8 mouse cellular contexts compared by ENCODE assay signal in genomic region chr16:17804449-17804912, GRCm38 (mm10). TPM values are rescaled to one million over a fixed set of nuclear protein-coding genes. Genes with fewer than 3 reads are reported as not detected.
A peak's percentile ranks its signal among the peaks of the same experiment; 100 is the strongest.
DNase-seq lines count a peak whose midpoint lies in the region; ATAC-seq and TF ChIP-seq lines count a peak whose summit lies in the region.

No protein-coding gene starts in this region.

- no peak overlapping the region for H3K27ac ChIP-seq in testis, adult 2 months (ENCODE audit: control insufficient read depth, insufficient read depth, low read depth, low read length)
- H3K27ac ChIP-seq in intestine, embryonic 15.5 days = no peak overlapping the region
- H3K27ac ChIP-seq in midbrain, embryonic 15.5 days = no peak overlapping the region

- peak; percentile 52 to 79 for DNase-seq in adrenal gland, adult (ENCODE audit: inconsistent age in 2 of 2, low spot score in 1 of 2)
- DNase-seq in adrenal gland, adult 8-10 months = no peak
- no peak for DNase-seq in testis, postnatal 10 days (ENCODE audit: low spot score)
- DNase-seq in left cerebral cortex, adult 18-20 months (ENCODE audit: low spot score in 2 of 2) = no peak

- no peaks in the 10 kb centered on the region for H3K27me3 ChIP-seq in testis, adult 2 months (ENCODE audit: control insufficient read depth, insufficient read depth, low read length)
- H3K27me3 ChIP-seq in intestine, embryonic 15.5 days (replicated peaks) = peaks cover 64% of the 10 kb centered on the region
- peaks cover 68% of the 10 kb centered on the region for H3K27me3 ChIP-seq in midbrain, embryonic 15.5 days (replicated peaks)

- no peak for TF ChIP-seq CTCF in testis, adult 2 months (IDR thresholded peaks at IDR 0.05; ENCODE audit: control insufficient read depth, insufficient read depth, insufficient replicate concordance, low read depth, low read length)

- no peaks in the 10 kb centered on the region for H3K36me3 ChIP-seq in testis, adult 2 months (ENCODE audit: control insufficient read depth, insufficient read depth, low read length)
- 0 out of 2 replicates have a peak, but pooled peaks cover 5% of the 10 kb centered on the region for H3K36me3 ChIP-seq in intestine, embryonic 15.5 days
- H3K36me3 ChIP-seq in midbrain, embryonic 15.5 days (replicated peaks) = no peaks in the 10 kb centered on the region

- H3K4me1 ChIP-seq in testis, adult 2 months (ENCODE audit: control insufficient read depth, insufficient read depth, low read length) = peaks cover 45% of the 10 kb centered on the region
- peaks cover 68% of the 10 kb centered on the region for H3K4me1 ChIP-seq in intestine, embryonic 15.5 days (replicated peaks)
- peaks cover 50% of the 10 kb centered on the region for H3K4me1 ChIP-seq in midbrain, embryonic 15.5 days

- 14% methylated on average over 33 of the region's 33 CpGs for WGBS in intestine, embryonic 15.5 days
- 2% methylated on average over 33 of the region's 33 CpGs for WGBS in midbrain, embryonic 15.5 days

- peak overlapping the region; percentile 73 for H3K4me2 ChIP-seq in intestine, embryonic 15.5 days (replicated peaks)
- H3K4me2 ChIP-seq in midbrain, embryonic 15.5 days = peak overlapping the region; percentile 54

- no peaks in the 10 kb centered on the region for H3K9me3 ChIP-seq in intestine, embryonic 15.5 days
- H3K9me3 ChIP-seq in midbrain, embryonic 15.5 days = no peaks in the 10 kb centered on the region

- H3K9ac ChIP-seq in intestine, embryonic 15.5 days = peak overlapping the region; percentile 20; the same call in 1 of the 2 replicates
- no peak overlapping the region for H3K9ac ChIP-seq in midbrain, embryonic 15.5 days

- ATAC-seq in intestine, embryonic 15.5 days = peak; percentile 41
- no peak for ATAC-seq in midbrain, embryonic 15.5 days (replicated peaks)
- ATAC-seq in activated CD4-positive, CD25-positive, alpha-beta regulatory T cell, adult 4 months = no peak

- TF ChIP-seq POLR2A in testis, adult 2 months (IDR thresholded peaks at IDR 0.05; ENCODE audit: control insufficient read depth, low read depth, low read length) = 0 out of 2 replicates have a peak, but pooled peaks have one; percentile 13

- H3K4me3 ChIP-seq in testis, adult 2 months (ENCODE audit: control insufficient read depth, low read depth, low read length) = peak overlapping the region; percentile 57
- peak overlapping the region; percentile 32 for H3K4me3 ChIP-seq in intestine, embryonic 15.5 days (replicated peaks)
- peak overlapping the region; percentile 30 for H3K4me3 ChIP-seq in midbrain, embryonic 15.5 days

RNA-seq across cellular contexts. Expression of gene Scarf2, which starts 7.4 kb away (rescaled TPM):
- 10 to 100 TPM; 11.8 to 14.9 (median 13.1) TPM for total RNA-seq in adrenal gland, adult 8-10 months (2022)
- 4.1 and 5.6 TPM in 2 replicates for polyA plus RNA-seq in testis, adult 2 months (2012; rRNA removed)
- 11.5 and 11.7 TPM in 2 replicates for polyA plus RNA-seq in intestine, embryonic 15.5 days (2015; fragmentation: Nextera tagmentation; extraction: Ambion mirVana)
- 1.7 and 2.6 TPM in 2 replicates for polyA plus RNA-seq in midbrain, embryonic 15.5 days (2015; fragmentation: Nextera tagmentation; extraction: Ambion mirVana)
- total RNA-seq in left cerebral cortex, adult 18-20 months (2021) = 1 to 10 TPM; 3.5 to 3.6 TPM
- not detected for polyA plus RNA-seq in activated CD4-positive, CD25-positive, alpha-beta regulatory T cell, adult 4 months (2017; shearing (Covaris generic))

RNA-seq across cellular contexts. Expression of gene B830017H08Rik, which starts 28.4 kb away (rescaled TPM):
- not detected for total RNA-seq in adrenal gland, adult 8-10 months (2022)
- 4.5 and 5.6 TPM in 2 replicates for polyA plus RNA-seq in testis, adult 2 months (2012; rRNA removed)
- not detected in 2 replicates for polyA plus RNA-seq in intestine, embryonic 15.5 days (2015; fragmentation: Nextera tagmentation; extraction: Ambion mirVana)
- polyA plus RNA-seq in midbrain, embryonic 15.5 days (2015; fragmentation: Nextera tagmentation; extraction: Ambion mirVana) = 3.5 and 4.9 TPM in 2 replicates
- total RNA-seq in left cerebral cortex, adult 18-20 months (2021) = 1 to 10 TPM; 2.9 to 3.6 TPM
- not detected for polyA plus RNA-seq in activated CD4-positive, CD25-positive, alpha-beta regulatory T cell, adult 4 months (2017; shearing (Covaris generic))

RNA-seq across cellular contexts. Expression of gene Car15, which starts 33.7 kb away (rescaled TPM):
- 1 to 10 TPM in 3 of 4 experiments, under 1 TPM in 1; 0.94 to 3.6 (median 2.3) TPM for total RNA-seq in adrenal gland, adult 8-10 months (2022)
- polyA plus RNA-seq in testis, adult 2 months (2012; rRNA removed) = 13.9 and 17.9 TPM in 2 replicates
- 2.0 and 3.1 TPM in 2 replicates for polyA plus RNA-seq in intestine, embryonic 15.5 days (2015; fragmentation: Nextera tagmentation; extraction: Ambion mirVana)
- 3.9 and 5.2 TPM in 2 replicates for polyA plus RNA-seq in midbrain, embryonic 15.5 days (2015; fragmentation: Nextera tagmentation; extraction: Ambion mirVana)
- total RNA-seq in left cerebral cortex, adult 18-20 months (2021) = 1 to 10 TPM; 8.9 to 9.1 TPM
- polyA plus RNA-seq in activated CD4-positive, CD25-positive, alpha-beta regulatory T cell, adult 4 months (2017; shearing (Covaris generic)) = 1 to 10 TPM; 2.7 to 3.3 TPM

RNA-seq across cellular contexts. Expression of gene Klhl22, which starts 45.1 kb away (rescaled TPM):
- 10 to 100 TPM; 40.5 to 65.6 (median 50.8) TPM for total RNA-seq in adrenal gland, adult 8-10 months (2022)
- polyA plus RNA-seq in testis, adult 2 months (2012; rRNA removed) = 9.1 and 9.4 TPM in 2 replicates
- polyA plus RNA-seq in intestine, embryonic 15.5 days (2015; fragmentation: Nextera tagmentation; extraction: Ambion mirVana) = 52.3 and 55.6 TPM in 2 replicates
- 93.2 and 93.4 TPM in 2 replicates for polyA plus RNA-seq in midbrain, embryonic 15.5 days (2015; fragmentation: Nextera tagmentation; extraction: Ambion mirVana)
- 100 to 1,000 TPM in 1 of 2 experiments, 10 to 100 TPM in 1; 96.9 to 103 TPM for total RNA-seq in left cerebral cortex, adult 18-20 months (2021)
- polyA plus RNA-seq in activated CD4-positive, CD25-positive, alpha-beta regulatory T cell, adult 4 months (2017; shearing (Covaris generic)) = 10 to 100 TPM; 11.8 to 16.3 TPM

Comparison
In these comparisons a context has a peak if more than half of its experiments do, and no peak if none do; other contexts are left out.
1. DNase-seq: peak in adrenal gland, adult (2 of 2); none in adrenal gland, adult 8-10 months (single experiment), testis, postnatal 10 days (single experiment) and left cerebral cortex, adult 18-20 months (0 of 2).
2. Peak in every context shown above with its lines, with median percentiles within 50 percentile points of each other: H3K4me3 ChIP-seq.